Mouse (Mus musculus) CH12.LX (cell line): ENCODE data around the gene Gm37240. TPM values are rescaled to one million over a fixed set of nuclear protein-coding genes. Genes with fewer than 3 reads are reported as not detected.

Source experiments
- DNase-seq: peaks from one replicate; pipeline ENCODE4 v3.0.0-alpha.2; 2013; ENCODE audit errors: extremely low read depth
- H3K27ac ChIP-seq: 2 replicates; pipeline ENCODE4 v1.5.1; 2012; ENCODE audit warnings: low read depth, mild to moderate bottlenecking, control low read depth, moderate library complexity; ENCODE audit not compliant: insufficient read depth
- H3K27me3 ChIP-seq: replicated peaks from 2 replicates; pipeline ENCODE3; 2012; ENCODE audit warnings: inconsistent platforms
- H3K36me3 ChIP-seq, 2 experiments: replicated peaks in 1 of 2; 2 replicates each; pipeline versions ENCODE3 to v1.6.1; 2012; ENCODE audit warnings: inconsistent platforms in 1 of 2, low read length in 1 of 2, mild to moderate bottlenecking in 1 of 2, mixed read lengths in 1 of 2, moderate library complexity in 1 of 2; ENCODE audit not compliant: control insufficient read depth in 1 of 2, insufficient read depth in 1 of 2
- H3K4me1 ChIP-seq, 2 experiments: 2 replicates each; pipeline ENCODE4 v1.6.1; 2012; ENCODE audit warnings: inconsistent platforms in 1 of 2, moderate library complexity in 1 of 2; ENCODE audit not compliant: insufficient read depth in 2 of 2, control insufficient read depth in 1 of 2
- H3K4me2 ChIP-seq: 2 replicates; pipeline ENCODE4 v1.6.1; 2012; ENCODE audit warnings: low read depth, mild to moderate bottlenecking, control low read depth; ENCODE audit not compliant: poor library complexity, insufficient read depth, severe bottlenecking
- H3K4me3 ChIP-seq, 3 experiments: fragments of 150-350 bp in 1 of 3; sonication (generic) in 1 of 3; replicated peaks in 1 of 3; 2 replicates each; pipeline versions ENCODE3 to v1.5.1; 2011 to 2012; ENCODE audit warnings: low read depth in 2 of 3, low read length in 2 of 3, mild to moderate bottlenecking in 2 of 3, moderate library complexity in 2 of 3, control low read depth in 1 of 3, improper control_type of control experiment in 1 of 3, inconsistent platforms in 1 of 3, mixed read lengths in 1 of 3; ENCODE audit not compliant: poor library complexity in 1 of 3
- H3K79me2 ChIP-seq: replicated peaks from 2 replicates; pipeline ENCODE4 v1.6.1; 2012; ENCODE audit warnings: mild to moderate bottlenecking, moderate library complexity; ENCODE audit not compliant: control insufficient read depth, poor library complexity, insufficient read depth, severe bottlenecking; ENCODE audit errors: extremely low read depth
- H3K9ac ChIP-seq: 2 replicates; pipeline ENCODE4 v1.6.1; 2012; ENCODE audit warnings: low read depth, mild to moderate bottlenecking, control low read depth, moderate library complexity; ENCODE audit not compliant: insufficient read depth
- H3K9me3 ChIP-seq: replicated peaks from 2 replicates; pipeline ENCODE3; 2012; ENCODE audit warnings: low read length, inconsistent platforms, mixed read lengths
- BHLHE40 ChIP-seq: IDR thresholded peaks from 2 replicates; pipeline ENCODE4 v1.6.1; 2011; ENCODE audit warnings: mild to moderate bottlenecking, low read depth, low read length, improper control_type of control experiment
- CTCF ChIP-seq, 2 experiments: IDR thresholded peaks in 1 of 2; conservative IDR thresholded peaks in 1 of 2; 2 replicates each; pipeline ENCODE4 v1.5.1; 2011 to 2012; ENCODE audit warnings: low read depth in 2 of 2, low read length in 2 of 2, improper control_type of control experiment in 1 of 2, inconsistent platforms in 1 of 2, mild to moderate bottlenecking in 1 of 2, moderate library complexity in 1 of 2
- ELF1 ChIP-seq: IDR thresholded peaks from 2 replicates; pipeline ENCODE4 v1.6.1; 2014; ENCODE audit warnings: low read depth, mild to moderate bottlenecking, inconsistent platforms, low read length, improper control_type of control experiment
- EP300 ChIP-seq: IDR thresholded peaks from 2 replicates; pipeline ENCODE4 v1.6.1; 2011; ENCODE audit warnings: low read length, improper control_type of control experiment
- ETS1 ChIP-seq: conservative IDR thresholded peaks from 2 replicates; pipeline ENCODE4 v1.6.1; 2012; ENCODE audit warnings: low read depth, mild to moderate bottlenecking, inconsistent platforms, low read length, improper control_type of control experiment, moderate library complexity
- HCFC1 ChIP-seq: IDR thresholded peaks from 2 replicates; pipeline ENCODE4 v1.6.1; 2012; ENCODE audit warnings: low read depth, mild to moderate bottlenecking, inconsistent platforms, low read length, improper control_type of control experiment
- JUN ChIP-seq: IDR thresholded peaks from 2 replicates; pipeline ENCODE4 v1.6.1; 2011; ENCODE audit warnings: low read depth, mild to moderate bottlenecking, low read length, improper control_type of control experiment, moderate library complexity; ENCODE audit not compliant: insufficient read depth
- MAX ChIP-seq: IDR thresholded peaks from 2 replicates; pipeline ENCODE4 v1.6.1; 2011; ENCODE audit warnings: low read length, improper control_type of control experiment
- MEF2A ChIP-seq: IDR thresholded peaks from 2 replicates; pipeline ENCODE4 v1.6.1; 2014; ENCODE audit warnings: low read depth, mild to moderate bottlenecking, inconsistent platforms, low read length, improper control_type of control experiment, borderline replicate concordance
- MYC ChIP-seq: IDR thresholded peaks from 2 replicates; pipeline ENCODE4 v1.6.1; 2011; ENCODE audit warnings: low read depth, mild to moderate bottlenecking, improper control_type of control experiment, low read length
- PAX5 ChIP-seq: IDR thresholded peaks from 2 replicates; pipeline ENCODE4 v1.6.1; 2012; ENCODE audit warnings: low read length, inconsistent platforms, mixed read lengths
- POLR2A ChIP-seq: IDR thresholded peaks from 2 replicates; pipeline ENCODE4 v1.6.1; 2011; ENCODE audit warnings: low read depth, mild to moderate bottlenecking, improper control_type of control experiment, low read length
- POLR2AphosphoS2 ChIP-seq: IDR thresholded peaks from 2 replicates; pipeline ENCODE4 v1.6.1; 2011; ENCODE audit warnings: low read depth, low read length, improper control_type of control experiment
- SIN3A ChIP-seq: IDR thresholded peaks from 2 replicates; pipeline ENCODE4 v1.6.1; 2012; ENCODE audit warnings: low read length, improper control_type of control experiment, inconsistent platforms
- TCF12 ChIP-seq: IDR thresholded peaks from 2 replicates; pipeline ENCODE4 v1.6.1; 2014; ENCODE audit warnings: low read depth, mild to moderate bottlenecking, inconsistent platforms, low read length, improper control_type of control experiment
- USF1 ChIP-seq: IDR thresholded peaks from 2 replicates; pipeline ENCODE4 v1.6.1; 2014; ENCODE audit warnings: low read depth, mild to moderate bottlenecking, inconsistent platforms, low read length, improper control_type of control experiment
- USF2 ChIP-seq: conservative IDR thresholded peaks from 2 replicates; pipeline ENCODE4 v1.6.1; 2011; ENCODE audit warnings: low read depth, low read length, improper control_type of control experiment
- ZKSCAN1 ChIP-seq: IDR thresholded peaks from 2 replicates; pipeline ENCODE4 v1.6.1; 2012; ENCODE audit warnings: low read depth, inconsistent platforms, low read length, improper control_type of control experiment, borderline replicate concordance
- ZMIZ1 ChIP-seq: IDR thresholded peaks from 2 replicates; pipeline ENCODE4 v1.6.1; 2012; ENCODE audit warnings: low read depth, mild to moderate bottlenecking, inconsistent platforms, low read length, improper control_type of control experiment
- dilution Hi-C: fragments of 300-500 bp; cut with MboI; formaldehyde crosslinking; loops from 2 replicates; pipeline ENCODE4 v1.14.3; 2020; ENCODE audit warnings: low sequenced_read_pairs; ENCODE audit not compliant: extremely low pct_unique_long_range_greater_than_20kb, extremely low pct_ligation_motif_present
- in situ Hi-C: fragments of 300-500 bp; cut with MboI; formaldehyde crosslinking; loops from 3 replicates; pipeline ENCODE4 v1.14.3; 2019; ENCODE audit warnings: low sequenced_read_pairs, low pct_ligation_motif_present, low pct_unique_long_range_greater_than_20kb, mixed read lengths
- polyA plus RNA-seq: library from polyadenylated mRNA; unstranded; fragments of >175 nt; gene quantifications from 2 replicates; pipeline ENCODE4 v1.2.1, GENCODE M21; 2012; ENCODE audit warnings: low read depth; ENCODE audit not compliant: insufficient read length
- total RNA-seq, 2 experiments: library from RNA; depleted of rRNA; stranded (reverse); fragments of 300-350 nt in 1 of 2; fragments of >200 nt in 1 of 2; gene quantifications; 2 replicates each; pipeline ENCODE4 v1.2.3; 2012 to 2014

Gene Gm37240
- total and polyA plus RNA-seq, 3 experiments = 0.08 to 0.19 (median 0.14) TPM

GRCm38 (mm10) chr3:85748863-85749262 is 138.5 kb downstream of the Gm37240 start:
- Histone ChIP-seq H3K27ac (no peak overlapping the region), H3K79me2 (no peaks in the 10 kb centered on the region), H3K9me3 (no peaks in the 10 kb centered on the region), H3K9ac (no peak overlapping the region), H3K27me3 (no peaks in the 10 kb centered on the region), H3K4me2 (no peak overlapping the region), H3K4me3 (no peak overlapping the region), H3K4me1 (no peaks in the 10 kb centered on the region), H3K36me3 (no peaks in the 10 kb centered on the region)
- DNase-seq = no peak
- in situ Hi-C loops = no loop called here
- dilution Hi-C loops = no loop called here
- TF ChIP-seq ZKSCAN1 = no peak
- no peak for TF ChIP-seq USF1

DNA sequence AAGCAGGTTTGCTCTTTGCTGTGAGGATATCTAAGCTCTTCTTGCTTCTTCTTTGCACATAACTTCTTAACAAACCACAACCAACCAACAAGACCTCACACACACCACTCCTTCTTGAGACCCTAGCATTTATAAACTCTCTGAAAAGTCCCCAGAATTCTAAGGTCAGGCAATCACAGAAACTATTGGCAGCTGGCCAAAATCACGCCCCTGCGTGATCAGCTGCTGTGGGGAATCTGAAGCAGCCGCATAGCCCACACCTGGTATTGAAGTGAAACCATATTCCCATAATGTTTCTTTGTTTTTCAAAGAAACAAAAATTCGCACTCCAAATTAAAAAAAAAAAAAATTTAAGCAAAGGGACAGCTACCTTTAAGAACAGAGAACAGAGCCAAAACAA is 141.2 kb downstream of the Gm37240 start:
- no peaks in the 10 kb centered on the region for H3K4me1 ChIP-seq
- H3K9me3 ChIP-seq = no peaks in the 10 kb centered on the region
- in situ Hi-C loops = no loop called here
- no peak overlapping the region for H3K9ac ChIP-seq
- H3K27ac ChIP-seq = no peak overlapping the region
- TF ChIP-seq JUN = no peak
- TF ChIP-seq BHLHE40 = no peak
- TF ChIP-seq POLR2AphosphoS2 = no peak
- TF ChIP-seq POLR2A = no peak
- TF ChIP-seq MYC = no peak
- no peak for TF ChIP-seq TCF12
- TF ChIP-seq USF1 = no peak
- TF ChIP-seq EP300 = no peak
- dilution Hi-C loops = no loop called here
- H3K36me3 ChIP-seq = no peaks in the 10 kb centered on the region
- no peak for DNase-seq
- no peak overlapping the region for H3K4me3 ChIP-seq
- H3K4me2 ChIP-seq = no peak overlapping the region
- no peaks in the 10 kb centered on the region for H3K79me2 ChIP-seq
- no peaks in the 10 kb centered on the region for H3K27me3 ChIP-seq

DNA sequence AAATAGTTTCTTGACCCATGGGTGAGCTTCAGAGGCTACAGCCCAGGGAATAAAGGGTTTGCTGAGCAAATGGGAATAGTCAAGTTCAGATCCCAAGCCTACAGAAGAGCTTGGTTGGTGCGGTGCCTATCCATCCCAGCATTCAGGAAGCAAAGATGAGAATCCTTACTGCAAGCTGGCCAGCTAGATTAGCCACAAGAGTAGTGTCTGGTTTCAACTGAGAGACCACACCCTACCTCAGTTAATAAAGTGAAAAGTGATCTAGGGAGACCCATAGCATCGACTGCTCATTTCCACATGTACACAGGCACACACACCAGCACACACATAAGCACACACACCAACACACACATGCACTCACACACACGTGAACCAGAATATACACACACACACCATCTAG is 145.6 kb downstream of the Gm37240 start:
- no peaks in the 10 kb centered on the region for H3K9me3 ChIP-seq
- in situ Hi-C loops = no loop called here
- H3K27me3 ChIP-seq = no peaks in the 10 kb centered on the region
- no peak overlapping the region for H3K4me2 ChIP-seq
- no peaks in the 10 kb centered on the region for H3K79me2 ChIP-seq
- no peak for TF ChIP-seq PAX5
- TF ChIP-seq HCFC1 = no peak
- TF ChIP-seq USF2 = no peak
- TF ChIP-seq MAX = no peak
- no peak for TF ChIP-seq CTCF (conservative IDR thresholded peaks at IDR 0.05 in 1 of 2, IDR thresholded peaks at IDR 0.05 in 1 of 2; ENCODE audit: low read depth in 2 of 2, low read length in 2 of 2)
- TF ChIP-seq SIN3A = no peak
- no peak for TF ChIP-seq POLR2AphosphoS2
- TF ChIP-seq POLR2A = no peak
- no peak for TF ChIP-seq ELF1
- TF ChIP-seq ZMIZ1 = no peak
- TF ChIP-seq ETS1 = no peak
- no peak for TF ChIP-seq MEF2A
- TF ChIP-seq JUN = no peak
- TF ChIP-seq, all 38 proteins: peak for 0
- dilution Hi-C loops = no loop called here
- Histone ChIP-seq H3K36me3 (no peaks in the 10 kb centered on the region), H3K27ac (no peak overlapping the region), H3K4me1 (no peaks in the 10 kb centered on the region), H3K4me3 (no peak overlapping the region), H3K9ac (no peak overlapping the region)
- no peak for DNase-seq
